In the genomic region with DNA sequence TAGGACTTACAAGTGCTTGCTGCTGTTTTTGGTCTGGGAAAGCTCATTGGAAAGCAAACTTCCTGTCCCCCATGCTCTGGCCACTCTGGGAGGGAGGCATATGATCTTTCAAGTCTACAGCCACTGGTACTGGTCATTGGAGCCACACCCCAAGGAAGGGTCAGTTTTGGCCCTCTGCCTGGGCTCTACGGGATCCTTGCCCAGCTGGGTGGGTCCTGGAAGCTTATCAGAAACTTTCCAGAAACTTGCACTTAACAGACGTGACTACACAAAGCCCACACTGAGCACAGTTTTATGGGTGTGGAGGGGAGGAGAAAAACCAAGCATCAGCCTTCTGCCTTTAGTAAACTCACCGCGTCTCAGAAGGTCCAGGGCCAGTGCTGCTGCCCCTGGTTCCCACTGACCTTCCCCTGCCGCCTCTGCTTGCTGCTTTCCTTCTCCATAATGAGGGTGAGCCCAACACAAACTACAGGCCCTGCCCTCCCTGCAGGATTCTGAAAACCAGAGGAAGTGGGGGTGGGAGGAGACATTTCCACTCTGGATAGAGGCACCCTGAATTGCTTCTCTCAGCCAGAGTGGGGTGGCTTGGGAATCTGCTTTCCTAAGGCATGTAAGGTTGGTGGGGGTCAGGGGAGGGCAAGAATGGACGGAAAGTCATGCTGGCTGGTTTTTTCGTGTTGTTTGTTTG, we compare ENCODE assay signal across 8 mouse cellular contexts. TPM values are rescaled to one million over a fixed set of nuclear protein-coding genes. Genes with fewer than 3 reads are reported as not detected.
DNase-seq lines count a peak whose midpoint lies in the region; ATAC-seq and TF ChIP-seq lines count a peak whose summit lies in the region.

No protein-coding gene starts in this region.

- H3K4me3 ChIP-seq in gastrocnemius, adult 2 months: peak overlapping the region; percentile 55
- no peak overlapping the region for H3K4me3 ChIP-seq in intestine, embryonic 16.5 days (ENCODE audit: low read length)
- peak overlapping the region; percentile 5; the same call in 1 of the 2 replicates for H3K4me3 ChIP-seq in lung, embryonic 16.5 days (ENCODE audit: low read length)

- no peaks in the 10 kb centered on the region for H3K27me3 ChIP-seq in intestine, embryonic 16.5 days (replicated peaks; ENCODE audit: control insufficient read depth, insufficient read depth, low read length)
- H3K27me3 ChIP-seq in lung, embryonic 16.5 days (ENCODE audit: control insufficient read depth, insufficient read depth, low read depth, low read length): no peaks in the 10 kb centered on the region

- H3K4me2 ChIP-seq in intestine, embryonic 16.5 days (ENCODE audit: low read depth, low read length): no peak overlapping the region
- no peak overlapping the region; the same call in 1 of the 2 replicates for H3K4me2 ChIP-seq in lung, embryonic 16.5 days (ENCODE audit: low read depth, low read length)

- H3K9me3 ChIP-seq in intestine, embryonic 16.5 days (ENCODE audit: control insufficient read depth, low read length): no peaks in the 10 kb centered on the region
- H3K9me3 ChIP-seq in lung, embryonic 16.5 days (ENCODE audit: control insufficient read depth, low read length): peaks cover 3% of the 10 kb centered on the region; the same call in 1 of the 2 replicates

- peak; percentile 51 for ATAC-seq in intestine, embryonic 16.5 days
- ATAC-seq in lung, embryonic 16.5 days (ENCODE audit: low read depth): peak; percentile 91
- no peak for ATAC-seq in inflammation-experienced regulatory T-cells, adult 6 months
- ATAC-seq in monocyte, adult 5-6 weeks (replicated peaks; ENCODE audit: insufficient number of reproducible peaks, low FRiP score, low TSS enrichment, poor library complexity, severe bottlenecking): no peak

- peaks cover 14% of the 10 kb centered on the region for H3K4me1 ChIP-seq in intestine, embryonic 16.5 days (ENCODE audit: control insufficient read depth, insufficient read depth, low read length)
- H3K4me1 ChIP-seq in lung, embryonic 16.5 days (replicated peaks; ENCODE audit: control insufficient read depth, insufficient read depth, low read length): peaks cover 9% of the 10 kb centered on the region; the same call in 1 of the 2 replicates

- 51% methylated on average over 7 of the region's 7 CpGs for WGBS in intestine, embryonic 16.5 days
- 34% methylated on average over 7 of the region's 7 CpGs for WGBS in lung, embryonic 16.5 days

- intact Hi-C loops in gastrocnemius, adult 2 months (cut with DNase I): no loop called here

- peak; percentile 61 to 77 for DNase-seq in adrenal gland, adult (ENCODE audit: inconsistent age in 2 of 2, low spot score in 1 of 2)
- peak; percentile 73 for DNase-seq in gastrocnemius, adult 2 months
- DNase-seq in B cell, adult 2 months: no peak
- no peak for DNase-seq in thymus, postnatal 25 days

- H3K27ac ChIP-seq in gastrocnemius, adult 2 months: peak overlapping the region; percentile 85
- peak overlapping the region; percentile 30; the same call in 1 of the 2 replicates for H3K27ac ChIP-seq in intestine, embryonic 16.5 days (ENCODE audit: low read length)
- H3K27ac ChIP-seq in lung, embryonic 16.5 days (ENCODE audit: low read length): peak overlapping the region; percentile 89

- H3K9ac ChIP-seq in intestine, embryonic 16.5 days (ENCODE audit: low read depth, low read length): no peak overlapping the region
- peak overlapping the region; percentile 30; the same call in 1 of the 2 replicates for H3K9ac ChIP-seq in lung, embryonic 16.5 days (ENCODE audit: low read length)

- no peaks in the 10 kb centered on the region for H3K36me3 ChIP-seq in intestine, embryonic 16.5 days (ENCODE audit: control insufficient read depth, insufficient read depth, low read length)
- no peaks in the 10 kb centered on the region for H3K36me3 ChIP-seq in lung, embryonic 16.5 days (ENCODE audit: control insufficient read depth, insufficient read depth, low read length)

- no peak for TF ChIP-seq CTCF in gastrocnemius, adult 2 months (IDR thresholded peaks at IDR 0.05)

RNA-seq across cellular contexts. Expression of a gene that starts 37.1 kb away (rescaled TPM):
- 1 to 10 TPM; 2.5 to 5.6 TPM for total RNA-seq in gastrocnemius, adult 2 months (2021)
- 61.8 and 62.0 TPM in 2 replicates for polyA plus RNA-seq in intestine, embryonic 16.5 days (2015; fragmentation: Nextera tagmentation; extraction: Ambion mirVana)
- polyA plus RNA-seq in lung, embryonic 16.5 days (2015; fragmentation: Nextera tagmentation; extraction: Ambion mirVana): 172 and 194 TPM in 2 replicates
- polyA plus RNA-seq in inflammation-experienced regulatory T-cells, adult 6 months (2017; shearing (Covaris generic)): not detected
- total RNA-seq in monocyte, adult 5-6 weeks (2017): not detected in 3 replicates

RNA-seq across cellular contexts. Expression of a gene that starts 51.1 kb away (rescaled TPM):
- total RNA-seq in gastrocnemius, adult 2 months (2021): 10 to 100 TPM; 23.3 to 29.7 TPM
- polyA plus RNA-seq in intestine, embryonic 16.5 days (2015; fragmentation: Nextera tagmentation; extraction: Ambion mirVana): 34.4 and 36.8 TPM in 2 replicates
- polyA plus RNA-seq in lung, embryonic 16.5 days (2015; fragmentation: Nextera tagmentation; extraction: Ambion mirVana): 56.5 and 65.8 TPM in 2 replicates
- polyA plus RNA-seq in inflammation-experienced regulatory T-cells, adult 6 months (2017; shearing (Covaris generic)): 1 to 10 TPM; 4.9 to 6.6 (median 5.0) TPM
- 7.1 to 18.7 TPM (median 10.0 TPM) in 3 replicates for total RNA-seq in monocyte, adult 5-6 weeks (2017)

Comparison
In these comparisons a context has a peak if more than half of its experiments do, and no peak if none do; other contexts are left out.
1. DNase-seq: peak in adrenal gland, adult (2 of 2) and gastrocnemius, adult 2 months (single experiment); none in B cell, adult 2 months (0 of 2) and thymus, postnatal 25 days (single experiment).
2. H3K27ac ChIP-seq: peak in every context shown above with its lines; median percentile 89 in lung, embryonic 16.5 days; 85 in gastrocnemius, adult 2 months; 30 in intestine, embryonic 16.5 days.
3. ATAC-seq: peak in intestine, embryonic 16.5 days (single experiment) and lung, embryonic 16.5 days (single experiment); none in inflammation-experienced regulatory T-cells, adult 6 months (single experiment) and monocyte, adult 5-6 weeks (single experiment).
4. RNA of a gene that starts 37.1 kb away (polyA plus RNA-seq): 172 to 194 TPM in lung, embryonic 16.5 days and 61.8 to 62.0 TPM in intestine, embryonic 16.5 days; not detected in inflammation-experienced regulatory T-cells, adult 6 months; every median in the first group is over 10 times any median in the second.